Mouse (Mus musculus): ENCODE data around the gene Sdr9c7. TPM values are rescaled to one million over a fixed set of nuclear protein-coding genes. Genes with fewer than 3 reads are reported as not detected.
A peak's percentile ranks its signal among the peaks of the same experiment; 100 is the strongest.

Sdr9c7 gene
- polyA plus RNA-seq, 1 experiment from 2014 or later, result not detected

GRCm38 (mm10) chr10:127945432-127946064 lies 47.2 kb downstream of the Sdr9c7 start:
- no peaks in the 10 kb centered on the region for H3K4me1 ChIP-seq (ENCODE audit: control insufficient read depth, insufficient read depth, low read length)
- no peak overlapping the region for H3K27ac ChIP-seq (replicated peaks; ENCODE audit: low read depth, low read length)
- no peak overlapping the region for H3K4me2 ChIP-seq (ENCODE audit: low read length)
- no peaks in the 10 kb centered on the region for H3K36me3 ChIP-seq (ENCODE audit: control insufficient read depth, insufficient read depth, low read length)
- no peak overlapping the region for H3K4me3 ChIP-seq (replicated peaks; ENCODE audit: low read depth, low read length)
- H3K9ac ChIP-seq (replicated peaks; ENCODE audit: low read length), result no peak overlapping the region
- DNase-seq, result peak; percentile 81
- no peaks in the 10 kb centered on the region for H3K27me3 ChIP-seq (ENCODE audit: control insufficient read depth, insufficient read depth, low read length)
- 34% methylated on average over 5 of the region's 5 CpGs for WGBS
- ATAC-seq (ENCODE audit: low FRiP score, low TSS enrichment), result peak; percentile 4; the same call in 1 of the 2 replicates
- H3K9me3 ChIP-seq (ENCODE audit: control insufficient read depth, low read length), result no peaks in the 10 kb centered on the region

- Histone ChIP-seq H3K9me3 (ENCODE audit: control insufficient read depth, low read length) (no peaks in the 10 kb centered on the region), H3K27me3 (ENCODE audit: control insufficient read depth, insufficient read depth, low read length) (no peaks in the 10 kb centered on the region), H3K4me3 (replicated peaks; ENCODE audit: low read depth, low read length) (no peak overlapping the region), H3K9ac (replicated peaks; ENCODE audit: low read length) (no peak overlapping the region), H3K4me1 (ENCODE audit: control insufficient read depth, insufficient read depth, low read length) (no peaks in the 10 kb centered on the region), H3K36me3 (ENCODE audit: control insufficient read depth, insufficient read depth, low read length) (no peaks in the 10 kb centered on the region), H3K4me2 (ENCODE audit: low read length) (no peak overlapping the region), H3K27ac (replicated peaks; ENCODE audit: low read depth, low read length) (no peak overlapping the region)
- WGBS, result 83% methylated on average over 4 of the region's 4 CpGs
- no peak for DNase-seq
- no peak for ATAC-seq (ENCODE audit: low FRiP score, low TSS enrichment)
Measured at GRCm38 (mm10) chr10:127949596-127950130, 51.3 kb downstream of the Sdr9c7 start.

- ATAC-seq (ENCODE audit: low FRiP score, low TSS enrichment) (no peak), DNase-seq (no peak)
- Histone ChIP-seq H3K36me3 (ENCODE audit: control insufficient read depth, insufficient read depth, low read length) (no peaks in the 10 kb centered on the region), H3K4me2 (ENCODE audit: low read length) (no peak overlapping the region), H3K4me1 (ENCODE audit: control insufficient read depth, insufficient read depth, low read length) (no peaks in the 10 kb centered on the region), H3K27me3 (ENCODE audit: control insufficient read depth, insufficient read depth, low read length) (no peaks in the 10 kb centered on the region), H3K4me3 (replicated peaks; ENCODE audit: low read depth, low read length) (no peak overlapping the region), H3K9me3 (ENCODE audit: control insufficient read depth, low read length) (no peaks in the 10 kb centered on the region), H3K9ac (replicated peaks; ENCODE audit: low read length) (no peak overlapping the region), H3K27ac (replicated peaks; ENCODE audit: low read depth, low read length) (no peak overlapping the region)
- WGBS, result 83% methylated on average over 9 of the region's 9 CpGs
Measured at GRCm38 (mm10) chr10:127951390-127951789, 53.1 kb downstream of the Sdr9c7 start.

GRCm38 (mm10) chr10:127951821-127952220 lies 53.5 kb downstream of the Sdr9c7 start:
- Histone ChIP-seq H3K4me3 (replicated peaks; ENCODE audit: low read depth, low read length) (no peak overlapping the region), H3K4me1 (ENCODE audit: control insufficient read depth, insufficient read depth, low read length) (no peaks in the 10 kb centered on the region), H3K36me3 (ENCODE audit: control insufficient read depth, insufficient read depth, low read length) (no peaks in the 10 kb centered on the region), H3K27ac (replicated peaks; ENCODE audit: low read depth, low read length) (no peak overlapping the region), H3K4me2 (ENCODE audit: low read length) (no peak overlapping the region), H3K27me3 (ENCODE audit: control insufficient read depth, insufficient read depth, low read length) (no peaks in the 10 kb centered on the region), H3K9me3 (ENCODE audit: control insufficient read depth, low read length) (no peaks in the 10 kb centered on the region), H3K9ac (replicated peaks; ENCODE audit: low read length) (no peak overlapping the region)
- DNase-seq (no peak), ATAC-seq (ENCODE audit: low FRiP score, low TSS enrichment) (no peak)
- 77% methylated on average over 4 of the region's 4 CpGs for WGBS

GRCm38 (mm10) chr10:127955034-127955433 lies 56.7 kb downstream of the Sdr9c7 start:
- DNase-seq, result no peak
- H3K4me1 ChIP-seq (ENCODE audit: control insufficient read depth, insufficient read depth, low read length), result no peaks in the 10 kb centered on the region
- no peak for ATAC-seq (ENCODE audit: low FRiP score, low TSS enrichment)
- H3K36me3 ChIP-seq (ENCODE audit: control insufficient read depth, insufficient read depth, low read length), result no peaks in the 10 kb centered on the region
- no peak overlapping the region for H3K4me3 ChIP-seq (replicated peaks; ENCODE audit: low read depth, low read length)
- whole genome bisulfite sequencing, result 80% methylated on average over 4 of the region's 4 CpGs
- H3K9me3 ChIP-seq (ENCODE audit: control insufficient read depth, low read length), result no peaks in the 10 kb centered on the region
- H3K9ac ChIP-seq (replicated peaks; ENCODE audit: low read length), result no peak overlapping the region
- H3K27ac ChIP-seq (replicated peaks; ENCODE audit: low read depth, low read length), result no peak overlapping the region
- H3K4me2 ChIP-seq (ENCODE audit: low read length), result no peak overlapping the region
- H3K27me3 ChIP-seq (ENCODE audit: control insufficient read depth, insufficient read depth, low read length), result no peaks in the 10 kb centered on the region

- 62% methylated on average over 16 of the region's 16 CpGs for WGBS
- H3K27me3 ChIP-seq (ENCODE audit: control insufficient read depth, insufficient read depth, low read length), result no peaks in the 10 kb centered on the region
- ATAC-seq (ENCODE audit: low FRiP score, low TSS enrichment) (no peak), DNase-seq (peak; percentile 82)
- H3K9me3 ChIP-seq (ENCODE audit: control insufficient read depth, low read length), result no peaks in the 10 kb centered on the region
- H3K27ac ChIP-seq (replicated peaks; ENCODE audit: low read depth, low read length), result no peak overlapping the region
- no peak overlapping the region for H3K4me2 ChIP-seq (ENCODE audit: low read length)
- H3K9ac ChIP-seq (replicated peaks; ENCODE audit: low read length), result no peak overlapping the region
- H3K36me3 ChIP-seq (ENCODE audit: control insufficient read depth, insufficient read depth, low read length), result no peaks in the 10 kb centered on the region
- no peak overlapping the region for H3K4me3 ChIP-seq (replicated peaks; ENCODE audit: low read depth, low read length)
- no peaks in the 10 kb centered on the region for H3K4me1 ChIP-seq (ENCODE audit: control insufficient read depth, insufficient read depth, low read length)
Measured at GRCm38 (mm10) chr10:127956168-127956816, 58.0 kb downstream of the Sdr9c7 start.

- H3K4me2 ChIP-seq (ENCODE audit: low read length), result no peak overlapping the region
- no peak overlapping the region for H3K9ac ChIP-seq (replicated peaks; ENCODE audit: low read length)
- no peaks in the 10 kb centered on the region for H3K36me3 ChIP-seq (ENCODE audit: control insufficient read depth, insufficient read depth, low read length)
- H3K9me3 ChIP-seq (ENCODE audit: control insufficient read depth, low read length), result no peaks in the 10 kb centered on the region
- H3K4me3 ChIP-seq (replicated peaks; ENCODE audit: low read depth, low read length), result no peak overlapping the region
- H3K27me3 ChIP-seq (ENCODE audit: control insufficient read depth, insufficient read depth, low read length), result no peaks in the 10 kb centered on the region
- H3K4me1 ChIP-seq (ENCODE audit: control insufficient read depth, insufficient read depth, low read length), result no peaks in the 10 kb centered on the region
- ATAC-seq (ENCODE audit: low FRiP score, low TSS enrichment) (no peak), DNase-seq (no peak)
- 92% methylated on average over 7 of the region's 7 CpGs for WGBS
- H3K27ac ChIP-seq (replicated peaks; ENCODE audit: low read depth, low read length), result no peak overlapping the region
Measured at GRCm38 (mm10) chr10:127959161-127959679, 60.9 kb downstream of the Sdr9c7 start.

All from midbrain, embryonic 14.5 days (tissue).